8 mouse cellular contexts compared by ENCODE assay signal in the genomic region with DNA sequence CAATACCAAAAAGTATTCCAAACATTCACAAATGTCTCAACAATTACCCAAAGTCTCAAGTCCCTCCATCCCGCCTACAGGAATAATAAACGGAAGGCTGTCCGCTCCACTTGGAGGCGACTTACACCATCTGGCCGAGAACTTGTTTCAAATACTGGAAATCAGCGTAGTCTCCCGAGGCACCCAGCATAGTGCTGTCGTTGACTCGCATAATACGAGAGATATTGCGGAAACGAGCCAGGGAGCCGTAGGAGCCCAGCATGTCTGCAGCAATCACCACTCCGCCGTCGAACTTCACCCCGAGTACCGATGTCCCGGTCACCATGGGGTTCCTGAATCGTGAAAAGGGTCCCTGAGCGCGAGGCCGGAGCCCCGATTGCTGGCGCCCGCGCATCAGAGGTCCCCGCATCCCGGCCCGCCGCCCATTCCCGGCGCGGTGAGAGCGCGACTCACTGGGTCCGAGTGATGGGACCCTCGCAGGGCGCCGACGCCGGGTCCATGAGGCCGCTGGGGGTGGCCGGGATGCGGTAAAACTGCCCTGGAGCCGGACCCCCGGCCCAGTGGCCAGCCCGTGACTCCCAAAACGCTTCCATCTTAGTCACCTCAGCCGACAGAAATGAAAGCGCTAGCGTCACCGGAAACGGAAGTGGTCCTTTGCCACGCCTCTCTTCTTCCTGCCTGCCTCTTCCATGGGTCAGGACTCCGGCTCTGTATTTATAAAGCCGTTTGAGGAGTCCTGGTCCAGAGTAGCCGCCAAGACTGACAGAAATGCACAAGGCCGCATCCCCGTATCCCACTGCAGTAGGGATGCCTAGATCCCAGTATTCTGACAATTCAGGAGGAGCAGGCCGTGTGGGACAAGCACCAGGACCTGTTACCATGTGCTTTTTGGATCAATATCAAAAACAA. TPM values are rescaled to one million over a fixed set of nuclear protein-coding genes. Genes with fewer than 3 reads are reported as not detected.
DNase-seq lines count a peak whose midpoint lies in the region; ATAC-seq and TF ChIP-seq lines count a peak whose summit lies in the region.

Gene Psmb4 (minus strand): TSS at position 646 of the 909 bp plus-strand sequence.

- peaks cover 26 to 43% of the 10 kb centered on the region in 2 experiments for H3K36me3 ChIP-seq in CH12.LX (replicated peaks in 1 of 2; ENCODE audit: control insufficient read depth in 1 of 2, insufficient read depth in 1 of 2, low read length in 1 of 2)
- no peaks in the 10 kb centered on the region; the same call in none of the 2 replicates for H3K36me3 ChIP-seq in forebrain, embryonic 11.5 days (ENCODE audit: control insufficient read depth, insufficient read depth, low read length)
- peaks cover 28% of the 10 kb centered on the region for H3K36me3 ChIP-seq in heart, embryonic 16.5 days (ENCODE audit: control insufficient read depth, insufficient read depth)
- H3K36me3 ChIP-seq in liver, embryonic 15.5 days (replicated peaks): peaks cover 40% of the 10 kb centered on the region
- H3K36me3 ChIP-seq in neural tube, embryonic 12.5 days: peaks cover 36% of the 10 kb centered on the region

- H3K27me3 ChIP-seq in CH12.LX (replicated peaks): no peaks in the 10 kb centered on the region
- no peaks in the 10 kb centered on the region for H3K27me3 ChIP-seq in forebrain, embryonic 11.5 days (ENCODE audit: control insufficient read depth, insufficient read depth, low read length)
- H3K27me3 ChIP-seq in heart, embryonic 16.5 days (ENCODE audit: control insufficient read depth, insufficient read depth, low read length): no peaks in the 10 kb centered on the region
- no peaks in the 10 kb centered on the region for H3K27me3 ChIP-seq in liver, embryonic 15.5 days
- H3K27me3 ChIP-seq in neural tube, embryonic 12.5 days (replicated peaks): no peaks in the 10 kb centered on the region

- no peak for TF ChIP-seq RAD21 in CH12.LX (IDR thresholded peaks at IDR 0.05; ENCODE audit: low read depth, low read length)

- dilution Hi-C loops in CH12.LX (cut with MboI; ENCODE audit: extremely low pct_ligation_motif_present, extremely low pct_unique_long_range_greater_than_20kb, low sequenced_read_pairs): no loop called here

- peak within 1 kb of the TSS; percentile 83 for H3K4me2 ChIP-seq in CH12.LX (ENCODE audit: insufficient read depth, low read depth, poor library complexity, severe bottlenecking)
- peak within 1 kb of the TSS; percentile 93 for H3K4me2 ChIP-seq in forebrain, embryonic 11.5 days (ENCODE audit: low read depth, low read length, severe bottlenecking)
- peak within 1 kb of the TSS; percentile 98 for H3K4me2 ChIP-seq in heart, embryonic 16.5 days (ENCODE audit: low read depth, low read length)
- H3K4me2 ChIP-seq in liver, embryonic 15.5 days: peak within 1 kb of the TSS; percentile 83
- H3K4me2 ChIP-seq in neural tube, embryonic 12.5 days (replicated peaks): peak within 1 kb of the TSS; percentile 74

- H3K4me3 ChIP-seq in CH12.LX (replicated peaks in 1 of 3; ENCODE audit: low read depth in 2 of 3, low read length in 2 of 3, poor library complexity in 1 of 3): peak within 1 kb of the TSS; percentile 92 to 99 (median 95)
- H3K4me3 ChIP-seq in forebrain, embryonic 11.5 days (ENCODE audit: low read depth, low read length): peak within 1 kb of the TSS; percentile 97
- H3K4me3 ChIP-seq in heart, embryonic 16.5 days (ENCODE audit: low read length): peak within 1 kb of the TSS; percentile 83
- peak within 1 kb of the TSS; percentile 85 for H3K4me3 ChIP-seq in liver, embryonic 15.5 days (replicated peaks)
- H3K4me3 ChIP-seq in neural tube, embryonic 12.5 days: peak within 1 kb of the TSS; percentile 98

- peak within 1 kb of the TSS; percentile 47 for H3K27ac ChIP-seq in CH12.LX (ENCODE audit: insufficient read depth, low read depth)
- H3K27ac ChIP-seq in forebrain, embryonic 11.5 days (ENCODE audit: low read depth, low read length): peak within 1 kb of the TSS; percentile 60
- H3K27ac ChIP-seq in heart, embryonic 16.5 days (ENCODE audit: low read length): peak within 1 kb of the TSS; percentile 82
- H3K27ac ChIP-seq in liver, embryonic 15.5 days (replicated peaks): peak within 1 kb of the TSS; percentile 76
- H3K27ac ChIP-seq in neural tube, embryonic 12.5 days: no peak within 1 kb of the TSS

- H3K79me2 ChIP-seq in CH12.LX (replicated peaks; ENCODE audit: control insufficient read depth, extremely low read depth, insufficient read depth, poor library complexity, severe bottlenecking): peaks cover 16% of the 10 kb centered on the region

- DNase-seq in CH12.LX (ENCODE audit: extremely low read depth): peak; percentile 94
- peak; percentile 89 for DNase-seq in c-Kit-positive CD71-negative TER-119-negative erythroid progenitor cells, embryonic 14.5 days (ENCODE audit: low read depth)
- DNase-seq in forebrain, embryonic 11.5 days (ENCODE audit: low spot score): peak; percentile 89
- DNase-seq in kidney, postnatal 36 days: peak; percentile 91 to 92
- peak; percentile 86 for DNase-seq in telencephalon, adult 2 months (ENCODE audit: low read depth, low spot score)

- no peak for TF ChIP-seq EP300 in CH12.LX (IDR thresholded peaks at IDR 0.05; ENCODE audit: low read length)

- peak; percentile 83 for ATAC-seq in forebrain, embryonic 11.5 days (replicated peaks; ENCODE audit: low FRiP score)
- peak; percentile 86 for ATAC-seq in heart, embryonic 16.5 days (replicated peaks; ENCODE audit: extremely low read depth, insufficient read depth, low FRiP score)
- peak; percentile 82 for ATAC-seq in liver, embryonic 15.5 days (ENCODE audit: insufficient read depth)
- peak; percentile 88 for ATAC-seq in neural tube, embryonic 12.5 days (ENCODE audit: low FRiP score, low read depth)

- H3K4me1 ChIP-seq in CH12.LX (ENCODE audit: control insufficient read depth in 1 of 2, insufficient read depth in 2 of 2): peaks cover 2 to 22% of the 10 kb centered on the region in 2 experiments; a peak in 3 of 4 replicates
- H3K4me1 ChIP-seq in forebrain, embryonic 11.5 days (replicated peaks; ENCODE audit: control insufficient read depth, insufficient read depth, low read length): peaks cover 7% of the 10 kb centered on the region; the same call in 1 of the 2 replicates
- peaks cover 14% of the 10 kb centered on the region for H3K4me1 ChIP-seq in heart, embryonic 16.5 days (ENCODE audit: control insufficient read depth, insufficient read depth, low read length)
- H3K4me1 ChIP-seq in liver, embryonic 15.5 days (replicated peaks): peaks cover 23% of the 10 kb centered on the region
- peaks cover 13% of the 10 kb centered on the region for H3K4me1 ChIP-seq in neural tube, embryonic 12.5 days

- WGBS in forebrain, embryonic 11.5 days: 2% methylated on average over 61 of the region's 61 CpGs
- 1% methylated on average over 61 of the region's 61 CpGs for WGBS in heart, embryonic 16.5 days
- under 1% methylated on average over 61 of the region's 61 CpGs for WGBS in liver, embryonic 15.5 days (ENCODE audit: insufficient replicate concordance)
- 1% methylated on average over 61 of the region's 61 CpGs for WGBS in neural tube, embryonic 12.5 days

- no peak for TF ChIP-seq CTCF in CH12.LX (conservative IDR thresholded peaks at IDR 0.05 in 1 of 2, IDR thresholded peaks at IDR 0.05 in 1 of 2; ENCODE audit: low read depth in 2 of 2, low read length in 2 of 2)

- in situ Hi-C loops in CH12.LX (cut with MboI; ENCODE audit: low pct_ligation_motif_present, low pct_unique_long_range_greater_than_20kb, low sequenced_read_pairs): no loop called here

- peak within 1 kb of the TSS; percentile 92 for H3K9ac ChIP-seq in CH12.LX (ENCODE audit: insufficient read depth, low read depth)
- H3K9ac ChIP-seq in forebrain, embryonic 11.5 days (ENCODE audit: low read length): peak within 1 kb of the TSS; percentile 89
- H3K9ac ChIP-seq in heart, embryonic 16.5 days (ENCODE audit: low read length): peak within 1 kb of the TSS; percentile 96
- H3K9ac ChIP-seq in liver, embryonic 15.5 days: peak within 1 kb of the TSS; percentile 91
- peak within 1 kb of the TSS; percentile 91 for H3K9ac ChIP-seq in neural tube, embryonic 12.5 days

- no peaks in the 10 kb centered on the region for H3K9me3 ChIP-seq in CH12.LX (replicated peaks; ENCODE audit: low read length)
- H3K9me3 ChIP-seq in forebrain, embryonic 11.5 days (ENCODE audit: control insufficient read depth, low read length): no peaks in the 10 kb centered on the region
- H3K9me3 ChIP-seq in heart, embryonic 16.5 days (replicated peaks; ENCODE audit: control insufficient read depth, low read length): no peaks in the 10 kb centered on the region
- no peaks in the 10 kb centered on the region for H3K9me3 ChIP-seq in liver, embryonic 15.5 days (replicated peaks)
- H3K9me3 ChIP-seq in neural tube, embryonic 12.5 days: no peaks in the 10 kb centered on the region

- peak; percentile 97 for TF ChIP-seq POLR2A in CH12.LX (IDR thresholded peaks at IDR 0.05; ENCODE audit: low read depth, low read length)

TF ChIP-seq in CH12.LX, 34 proteins besides CTCF, POLR2A, EP300 and RAD21 (continues in another document):
- TF ChIP-seq USF1 (IDR thresholded peaks at IDR 0.05; ENCODE audit: low read depth, low read length): no peak
- TF ChIP-seq ZKSCAN1 (IDR thresholded peaks at IDR 0.05; ENCODE audit: borderline replicate concordance, low read depth, low read length): no peak
- no peak for TF ChIP-seq PAX5 (IDR thresholded peaks at IDR 0.05; ENCODE audit: low read length)
- TF ChIP-seq CHD1 (IDR thresholded peaks at IDR 0.05; ENCODE audit: low read depth, low read length): no peak
- TF ChIP-seq NRF1 (IDR thresholded peaks at IDR 0.05; ENCODE audit: low read depth, low read length): peak; percentile 18; the same call in 1 of the 2 replicates
- no peak for TF ChIP-seq CHD2 (IDR thresholded peaks at IDR 0.05; ENCODE audit: low read length)
- no peak for TF ChIP-seq JUND (conservative IDR thresholded peaks at IDR 0.05; ENCODE audit: low read depth, low read length)
- TF ChIP-seq ZC3H11A (IDR thresholded peaks at IDR 0.05; ENCODE audit: low read depth, low read length): no peak
- no peak for TF ChIP-seq RCOR1 (conservative IDR thresholded peaks at IDR 0.05; ENCODE audit: low read depth, low read length)
- peak; percentile 71; the same call in 1 of the 2 replicates for TF ChIP-seq IRF4 (IDR thresholded peaks at IDR 0.05; ENCODE audit: low read depth, low read length)
- no peak for TF ChIP-seq ZNF384 (IDR thresholded peaks at IDR 0.05; ENCODE audit: low read depth, low read length)
- TF ChIP-seq ZMIZ1 (IDR thresholded peaks at IDR 0.05; ENCODE audit: low read depth, low read length): peak; percentile 79; the same call in 1 of the 2 replicates

RNA-seq across cellular contexts. Expression of gene Psmb4, which starts in this region (rescaled TPM):
- 554 and 695 TPM in 2 replicates for total RNA-seq in CH12.LX (2012; rRNA removed)
- 798 and 801 TPM in 2 replicates for total RNA-seq in CH12.LX (2014; rRNA removed)
- polyA plus RNA-seq in CH12.LX (2012; ENCODE audit: insufficient read length, low read depth): 435 and 481 TPM in 2 replicates
- 319 and 365 TPM in 2 replicates for polyA plus RNA-seq in forebrain, embryonic 11.5 days (2014; fragmentation: Nextera tagmentation; extraction: Ambion mirVana)
- 279 and 299 TPM in 2 replicates for polyA plus RNA-seq in heart, embryonic 16.5 days (2015; fragmentation: Nextera tagmentation; extraction: Ambion mirVana)
- polyA plus RNA-seq in liver, embryonic 15.5 days (2015; fragmentation: Nextera tagmentation; extraction: Ambion mirVana): 166 and 172 TPM in 2 replicates
- 331 and 332 TPM in 2 replicates for polyA plus RNA-seq in neural tube, embryonic 12.5 days (2016; fragmentation: Nextera tagmentation; extraction: Ambion mirVana)
